Mouse (Mus musculus) gonadal fat pad, adult 2 months (tissue): ENCODE measurements around the gene Terb1. TPM values are rescaled to one million over a fixed set of nuclear protein-coding genes. Genes with fewer than 3 reads are reported as not detected.

ENCODE experiments used
- DNase-seq: peaks from one replicate; pipeline ENCODE4 v3.0.0-alpha.2; 2012; ENCODE audit warnings: low read depth
- polyA plus RNA-seq: library from polyadenylated mRNA; depleted of rRNA; stranded (reverse); fragments of >200 nt; gene quantifications from 2 replicates; pipeline ENCODE4 v1.2.3, GENCODE M21; 2012

Gene Terb1
- polyA plus RNA-seq, 1 experiment, result 0.26 TPM

DNA sequence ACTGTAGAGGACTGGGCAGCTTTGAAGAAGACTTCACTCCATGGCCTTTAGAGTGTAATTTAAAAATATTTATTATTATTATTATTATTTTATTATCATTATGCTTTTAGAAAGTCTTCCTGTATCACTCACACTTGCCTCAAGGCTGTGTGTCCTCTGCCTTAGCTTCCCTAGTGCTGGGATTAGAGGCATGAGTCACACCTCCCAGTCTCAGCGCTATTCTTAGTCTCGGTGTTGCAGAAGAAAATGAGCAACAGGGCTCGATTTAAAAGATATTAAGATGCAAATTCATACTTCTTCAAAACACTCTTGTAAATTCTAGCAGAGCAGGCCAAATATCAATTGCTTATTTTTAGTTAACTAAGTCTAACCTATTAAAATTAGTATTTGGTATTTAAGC, 60.9 kb downstream of the Terb1 start:
- no peak for DNase-seq

DNA sequence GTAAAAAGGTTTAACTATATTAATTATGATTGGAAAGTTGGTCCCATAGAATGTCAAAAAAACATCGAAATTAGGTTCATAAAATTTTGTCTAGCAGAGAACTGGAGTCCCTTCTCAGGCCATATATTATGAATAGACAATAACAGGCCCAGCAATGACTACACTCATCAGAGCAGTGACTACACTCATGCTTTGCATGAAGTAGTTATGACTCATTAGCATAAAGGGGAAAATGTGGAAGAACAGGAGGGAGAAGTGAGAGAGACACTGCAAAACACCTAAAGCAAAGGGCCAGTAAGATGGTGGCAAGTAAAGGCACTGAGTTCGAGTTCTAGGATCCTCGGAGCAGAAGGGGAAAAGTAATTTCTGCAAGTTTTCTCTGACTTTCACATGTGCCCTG, 63.7 kb downstream of the Terb1 start:
- no peak for DNase-seq

DNA sequence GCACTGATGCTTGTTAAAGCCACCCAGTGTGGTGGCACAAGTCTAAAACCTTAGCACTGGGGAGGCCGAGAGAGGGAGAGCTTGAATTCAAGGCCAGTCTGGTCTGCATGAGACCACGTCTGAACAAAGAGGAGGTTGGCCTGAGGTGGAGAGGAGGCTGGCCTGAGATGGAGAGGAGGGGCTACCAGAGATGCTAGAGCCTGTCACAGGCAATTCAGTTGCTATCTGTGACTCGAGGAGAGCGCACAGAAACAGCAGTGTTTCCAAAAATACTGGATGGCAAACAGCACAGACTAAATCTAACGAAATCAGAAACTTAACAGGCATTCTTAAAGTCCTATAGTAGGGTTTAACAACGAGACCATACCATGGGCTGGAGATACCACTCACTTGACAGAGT, 64.5 kb downstream of the Terb1 start:
- no peak for DNase-seq

DNA sequence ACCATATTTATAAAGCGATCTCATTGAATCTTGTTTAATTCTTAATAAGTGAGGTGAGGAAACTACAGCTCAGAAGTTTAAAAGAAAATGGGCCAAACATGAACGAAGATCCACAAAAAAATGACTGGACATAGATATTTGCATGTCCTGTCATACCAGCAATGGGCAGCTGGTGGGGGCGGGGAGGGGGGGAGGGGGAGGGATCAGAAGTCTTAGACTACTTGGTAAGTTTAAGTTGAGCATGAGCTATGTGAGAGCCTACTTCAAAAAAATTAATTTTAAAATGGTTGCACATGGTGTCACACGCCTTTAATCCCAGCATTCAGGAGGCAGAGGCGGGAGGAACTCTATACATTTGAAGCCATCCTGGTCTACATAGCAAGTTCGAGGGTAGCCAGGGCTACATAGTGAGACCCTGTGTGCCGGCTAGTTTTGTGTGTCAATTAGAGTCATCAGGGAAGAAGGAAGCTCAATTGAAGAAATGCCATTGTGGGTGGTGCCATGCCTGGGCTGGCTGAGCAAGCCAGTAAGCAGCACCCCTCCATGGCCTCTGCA, 66.5 kb downstream of the Terb1 start:
- no peak for DNase-seq

DNA sequence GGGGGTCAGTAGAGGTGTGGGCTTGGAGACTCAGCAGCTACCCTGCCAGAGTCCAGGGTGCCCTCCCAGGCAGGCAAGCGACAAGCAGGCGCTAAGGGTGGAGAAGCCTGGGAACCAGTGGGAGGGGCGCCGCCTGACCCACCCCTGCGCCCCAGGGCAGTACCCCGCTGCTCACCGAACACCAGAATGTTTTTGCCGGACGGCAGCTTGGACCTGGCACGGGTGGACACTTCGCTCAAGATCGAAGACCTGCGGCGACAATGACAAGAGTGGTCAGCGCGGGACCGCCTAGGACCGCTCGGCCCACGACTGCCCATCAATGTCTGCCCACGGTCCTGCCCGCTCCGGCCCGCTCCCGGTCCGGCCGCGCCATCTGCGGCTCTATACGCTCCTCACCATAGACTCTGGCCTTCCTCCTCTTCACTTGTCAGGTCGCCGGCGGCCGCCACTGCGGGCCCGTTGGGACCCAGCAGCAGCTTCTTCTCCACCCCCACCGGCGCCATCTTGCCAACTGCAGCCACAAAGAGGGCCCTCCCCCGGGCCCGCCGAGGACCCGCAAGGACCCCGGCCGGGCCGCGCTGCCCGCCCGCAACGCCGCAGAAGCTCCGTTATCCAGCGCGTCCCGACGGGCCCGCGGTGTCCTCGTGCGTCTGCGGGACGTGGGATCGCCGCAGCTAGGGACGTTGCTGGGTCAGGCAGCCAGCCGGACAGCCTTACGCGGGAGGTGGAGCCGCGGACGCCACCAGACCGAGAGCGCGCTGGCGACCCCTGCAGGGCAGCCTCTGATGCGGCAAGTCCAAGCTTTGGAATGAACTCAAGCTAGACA, 67.2 kb downstream of the Terb1 start, which contains the start of gene Dync1li2:
TSS of gene Dync1li2 (minus strand) at position 749 of the 826 bp plus-strand sequence.
- no peak for DNase-seq

DNA sequence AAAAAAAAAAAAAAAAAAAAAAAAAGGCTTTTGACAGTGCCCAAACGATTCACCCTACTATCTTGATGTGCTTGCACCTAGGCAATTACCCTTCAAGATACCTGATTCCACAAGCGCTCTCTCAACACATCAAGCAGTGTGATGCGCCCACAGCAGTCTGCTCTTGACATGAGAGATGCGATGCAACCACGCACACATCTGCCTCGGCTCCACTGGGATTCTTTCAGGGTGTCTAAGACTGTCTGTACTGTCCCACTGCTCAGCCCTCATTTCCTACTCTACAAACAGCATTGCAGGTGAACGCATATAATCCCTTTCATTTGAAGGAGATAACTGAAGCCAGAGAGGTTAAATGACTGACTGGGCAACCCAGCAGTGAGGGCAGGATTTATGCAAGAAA, 68.1 kb downstream of the Terb1 start:
- no peak for DNase-seq

DNA sequence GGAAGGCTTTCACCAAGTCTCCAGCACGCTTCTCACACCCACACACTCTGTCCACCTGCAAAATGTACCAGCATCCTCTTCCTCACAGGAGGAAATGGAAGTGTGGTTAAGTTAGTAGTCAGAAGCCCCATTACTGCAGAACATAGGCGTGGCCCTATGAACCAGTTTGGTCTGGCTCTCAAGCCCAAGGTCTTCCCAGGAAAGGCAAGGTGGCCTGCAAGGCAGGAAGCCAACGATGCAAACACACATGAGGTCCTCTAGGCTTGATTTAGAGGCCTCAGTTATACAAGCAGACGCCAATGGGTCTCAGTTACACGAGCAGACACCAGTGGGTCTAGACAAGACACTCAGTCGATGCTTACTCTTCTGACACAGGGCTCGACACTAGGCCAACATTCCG, 70.2 kb downstream of the Terb1 start:
- no peak for DNase-seq

DNA sequence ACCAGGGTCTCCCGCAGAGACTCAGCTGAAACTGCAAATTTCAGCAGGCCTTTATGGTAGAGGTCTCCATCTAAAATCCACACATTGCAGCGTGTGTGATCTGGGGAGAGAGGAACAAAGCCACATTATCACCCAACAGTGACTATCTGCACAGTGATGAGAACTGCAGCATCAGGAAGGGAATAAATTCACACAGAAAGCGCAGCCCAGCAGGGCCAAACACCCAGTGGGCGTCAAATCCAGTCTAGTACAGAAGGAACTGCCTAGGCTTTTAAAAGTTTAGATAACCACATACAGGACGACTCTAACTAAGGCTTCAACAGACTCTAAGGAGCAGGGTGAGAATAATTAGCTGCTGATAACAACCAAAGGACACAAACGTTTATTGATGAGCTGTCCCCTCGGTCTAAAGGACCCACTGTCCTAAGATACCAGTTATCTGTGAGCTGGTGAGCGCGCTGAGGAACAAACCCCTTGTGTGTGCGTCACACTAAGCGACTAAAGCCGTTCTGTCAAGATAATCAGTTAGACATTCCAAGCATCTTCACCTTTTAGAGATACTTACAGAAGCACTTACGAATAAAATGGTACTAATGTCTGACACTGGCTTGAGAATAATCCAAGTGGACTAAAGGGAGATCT, 72.1 kb downstream of the Terb1 start:
- DNase-seq, result no peak

DNA sequence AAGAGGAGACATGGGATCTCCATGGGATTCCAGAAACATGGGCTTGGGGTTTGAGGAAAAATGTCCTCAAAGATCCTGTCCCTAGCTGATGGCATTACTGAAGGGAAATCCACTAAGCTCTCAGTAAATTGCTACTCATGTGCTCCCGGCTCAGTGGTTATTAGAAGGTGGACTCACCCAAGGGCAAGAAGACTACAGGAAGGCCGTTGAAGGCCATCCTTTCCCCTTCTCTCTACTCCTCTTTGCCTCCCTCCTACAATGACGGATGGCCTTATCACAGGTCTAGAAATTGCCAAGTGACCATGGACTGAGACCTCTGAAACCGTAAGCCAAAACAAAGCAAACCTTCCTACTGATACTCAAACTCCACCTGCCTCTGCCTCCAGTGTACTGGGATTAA, 73.1 kb downstream of the Terb1 start:
- DNase-seq, result no peak

DNA sequence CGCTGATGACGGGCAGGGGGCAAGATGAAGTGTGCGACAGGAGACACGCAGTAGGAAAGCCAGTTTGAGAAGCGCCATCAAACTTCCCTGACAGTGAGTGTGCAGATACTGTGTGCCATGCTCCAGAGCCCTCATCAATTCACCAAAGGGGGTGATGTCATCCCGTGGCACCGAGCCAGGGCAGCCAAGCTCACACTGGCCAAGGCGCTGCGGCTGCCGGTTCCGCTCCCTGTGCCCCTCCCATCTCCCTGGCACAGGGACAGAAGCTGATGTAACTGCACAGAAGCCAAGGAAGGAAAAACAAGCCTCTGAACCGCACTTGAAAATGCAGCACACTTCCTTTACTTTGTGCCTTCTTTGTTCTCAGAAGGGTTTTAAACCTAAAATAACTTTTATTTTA, 73.7 kb downstream of the Terb1 start:
- no peak for DNase-seq

DNA sequence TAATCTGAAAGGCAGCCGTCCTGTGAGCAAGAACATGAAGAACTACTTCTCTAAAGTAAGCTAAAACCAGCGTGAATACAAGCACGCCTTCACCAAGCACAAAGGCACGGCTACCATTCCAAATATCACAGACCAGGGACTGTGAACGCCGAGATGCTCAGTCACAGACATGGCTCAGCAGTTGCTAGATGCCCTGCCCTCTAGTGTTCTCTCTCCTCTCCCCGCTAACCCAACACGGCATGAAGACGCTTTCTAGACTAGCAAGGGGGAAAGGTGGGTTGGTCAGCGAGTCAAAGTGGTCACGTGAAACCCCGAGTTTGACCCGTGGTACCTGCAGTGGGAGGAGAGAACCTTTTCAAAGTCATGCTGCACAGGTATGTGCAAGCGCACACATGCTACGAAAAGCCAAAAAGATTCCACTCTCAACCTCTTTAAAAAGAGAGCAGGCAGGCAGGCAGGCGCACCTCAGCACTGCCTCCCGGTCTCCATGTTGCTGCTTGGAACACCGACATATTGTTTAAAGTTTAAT, 74.8 kb downstream of the Terb1 start:
- DNase-seq, result no peak

DNA sequence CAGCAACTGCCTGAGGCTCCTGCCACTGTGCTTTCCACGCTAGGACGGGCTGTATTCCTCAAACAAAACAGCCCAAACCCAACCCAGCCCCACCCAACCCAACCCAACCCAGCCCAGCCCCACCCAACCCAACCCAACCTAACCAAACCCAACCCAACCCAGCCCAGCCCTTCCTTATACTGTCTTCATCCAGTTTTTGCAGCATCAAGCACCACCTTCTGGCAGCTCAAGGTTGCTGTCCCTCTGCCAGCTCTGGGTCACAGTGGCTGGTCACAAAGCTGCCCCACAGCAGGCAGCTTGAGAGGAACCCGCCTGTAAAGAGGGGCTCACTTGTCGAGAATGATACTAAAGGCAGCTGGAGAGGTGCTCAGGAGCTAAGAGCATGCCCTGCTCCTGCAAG, 75.4 kb downstream of the Terb1 start:
- DNase-seq, result no peak

DNA sequence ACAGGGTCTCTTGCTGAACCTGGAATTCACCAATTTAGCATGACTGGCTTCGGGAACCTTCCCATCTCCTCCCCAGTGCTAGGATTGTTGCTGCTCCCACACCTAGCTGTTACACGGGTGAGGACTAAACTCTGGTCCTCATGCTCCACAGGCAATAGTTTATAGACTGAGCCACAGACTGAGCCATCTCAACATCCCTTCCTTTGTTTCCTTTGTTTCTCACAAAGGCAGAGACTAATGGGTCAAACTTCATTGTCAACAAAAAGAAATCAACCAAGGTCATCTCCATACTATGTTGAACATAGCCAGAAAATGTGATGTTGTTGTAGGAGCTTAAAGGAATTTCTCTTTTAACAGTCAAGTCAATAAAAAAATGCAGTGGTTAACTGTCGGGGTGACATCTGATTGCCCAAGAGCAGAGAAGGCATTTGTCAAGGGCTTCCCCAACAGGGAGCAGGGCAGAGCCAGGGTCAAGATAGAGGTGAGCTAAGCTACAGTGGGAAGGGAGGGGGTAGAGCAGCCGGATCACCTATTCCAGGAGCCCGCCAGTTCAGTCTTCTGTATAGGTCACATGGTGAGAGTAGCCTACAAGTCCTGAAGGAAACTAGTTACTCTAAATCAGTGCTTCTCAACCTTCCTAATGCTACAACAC, 76.4 kb downstream of the Terb1 start:
- DNase-seq, result no peak

DNA sequence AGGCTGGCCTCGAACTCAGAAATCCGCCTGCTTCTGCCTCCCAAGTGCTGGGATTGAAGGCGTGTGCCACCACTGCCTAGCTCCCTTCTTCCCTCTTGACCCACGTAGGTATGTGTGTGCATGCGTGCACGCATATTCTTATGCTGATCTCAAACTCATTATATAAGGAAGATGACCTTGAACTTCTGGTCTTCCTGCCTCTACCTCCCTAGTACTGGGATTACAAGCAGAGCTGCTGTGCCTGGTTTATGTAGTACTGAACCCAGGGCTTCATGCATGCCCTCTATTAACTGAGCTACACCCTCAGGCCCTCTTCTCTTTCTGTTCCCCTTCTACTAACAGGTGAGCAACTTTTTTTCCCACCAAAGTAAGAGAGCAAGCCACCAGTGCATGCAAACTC, 77.1 kb downstream of the Terb1 start:
- no peak for DNase-seq

DNA sequence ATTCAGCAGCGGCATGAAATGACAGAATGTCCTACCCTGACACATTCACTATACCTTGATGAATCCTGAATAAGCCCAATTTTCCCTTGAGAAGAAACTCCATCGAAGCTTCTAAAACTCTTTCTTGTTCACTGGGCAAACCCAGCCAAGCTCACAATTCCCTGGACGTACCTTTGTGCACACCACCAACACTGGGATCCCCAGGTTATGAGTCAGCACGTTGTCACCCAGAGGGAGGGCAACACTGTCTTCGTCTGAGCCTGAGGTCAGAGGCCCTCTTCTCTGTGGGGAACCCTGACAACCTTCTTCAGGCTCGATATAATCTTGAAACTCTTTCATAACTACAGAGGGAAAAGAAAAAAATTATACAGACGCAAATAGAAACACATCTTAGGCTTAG, 79.5 kb downstream of the Terb1 start:
- no peak for DNase-seq

DNA sequence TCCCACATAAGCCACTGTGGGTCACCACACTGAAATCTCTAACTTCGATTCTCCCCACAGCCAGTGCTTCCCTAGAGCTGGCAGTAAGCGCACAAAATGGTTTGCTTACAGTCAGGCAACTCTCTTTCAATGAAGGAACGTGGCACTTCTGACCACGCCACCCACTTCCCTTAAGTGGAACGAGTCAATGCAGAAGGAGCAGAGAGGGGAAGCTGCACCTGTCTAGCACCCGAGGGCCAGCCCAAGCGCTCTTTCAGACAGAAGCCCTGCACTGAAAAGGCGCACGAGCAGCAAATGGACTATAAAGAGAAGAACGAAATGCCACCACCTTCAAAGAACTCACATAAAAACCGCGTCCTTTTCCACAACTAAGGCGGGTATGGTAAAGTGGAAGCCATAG, 82.0 kb downstream of the Terb1 start:
- DNase-seq, result no peak

DNA sequence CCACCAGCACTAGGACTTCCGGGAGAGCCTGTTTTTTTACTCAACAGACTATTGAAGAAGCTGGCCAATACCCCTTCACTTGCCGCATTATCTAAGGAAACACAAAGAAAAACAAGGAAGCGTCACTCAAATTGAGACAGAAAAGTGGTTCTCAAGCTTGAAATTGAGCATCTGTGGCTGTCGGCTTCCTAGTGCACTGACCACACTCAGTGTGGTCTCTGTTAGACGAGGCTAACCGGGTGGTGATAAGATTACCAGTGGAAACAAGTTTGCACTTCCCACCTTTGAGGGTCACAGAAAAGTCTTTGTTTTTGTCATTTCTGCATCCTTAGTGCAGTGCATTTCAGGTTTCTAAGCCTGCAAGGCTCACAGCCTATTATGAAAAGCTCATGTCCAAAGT, 87.4 kb downstream of the Terb1 start:
- DNase-seq, result no peak

DNA sequence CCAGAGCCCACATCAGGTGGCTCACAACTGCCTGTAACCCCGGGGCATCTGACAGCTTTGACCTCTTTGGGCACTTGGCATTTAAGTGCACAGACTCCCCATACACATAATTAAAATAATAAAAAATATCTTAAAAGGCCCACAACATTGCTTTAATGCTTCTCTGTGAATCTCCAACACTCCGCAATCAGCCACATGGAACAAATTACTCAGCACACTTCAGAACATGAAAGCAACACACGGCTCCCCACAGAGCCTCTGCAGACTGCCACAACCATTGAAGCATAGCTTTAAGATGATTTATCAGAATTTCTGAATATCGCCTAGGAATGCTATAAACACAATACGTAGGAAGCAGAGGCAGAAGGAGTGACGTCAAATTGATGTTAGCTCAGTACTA, 93.7 kb downstream of the Terb1 start:
- DNase-seq, result no peak

DNA sequence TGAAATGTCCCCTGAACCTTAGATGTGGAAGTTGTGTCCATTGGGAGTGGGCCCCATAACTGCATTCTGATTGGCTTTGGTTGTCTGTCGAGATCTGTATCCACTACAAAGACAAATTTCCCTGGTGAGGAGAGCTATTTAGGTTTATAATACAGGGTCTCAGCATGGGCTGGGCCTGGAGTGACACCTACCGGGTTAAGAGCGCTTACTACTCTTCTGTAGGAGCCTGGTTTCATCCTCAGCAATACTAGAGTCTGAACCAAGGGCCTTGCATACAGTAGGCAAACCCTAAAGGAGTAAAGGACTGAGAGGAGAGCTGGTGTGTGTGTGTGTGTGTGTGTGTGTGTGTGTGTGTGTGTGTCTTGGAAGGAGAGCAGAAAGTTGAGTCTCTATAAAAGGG, 95.5 kb downstream of the Terb1 start:
- no peak for DNase-seq

DNA sequence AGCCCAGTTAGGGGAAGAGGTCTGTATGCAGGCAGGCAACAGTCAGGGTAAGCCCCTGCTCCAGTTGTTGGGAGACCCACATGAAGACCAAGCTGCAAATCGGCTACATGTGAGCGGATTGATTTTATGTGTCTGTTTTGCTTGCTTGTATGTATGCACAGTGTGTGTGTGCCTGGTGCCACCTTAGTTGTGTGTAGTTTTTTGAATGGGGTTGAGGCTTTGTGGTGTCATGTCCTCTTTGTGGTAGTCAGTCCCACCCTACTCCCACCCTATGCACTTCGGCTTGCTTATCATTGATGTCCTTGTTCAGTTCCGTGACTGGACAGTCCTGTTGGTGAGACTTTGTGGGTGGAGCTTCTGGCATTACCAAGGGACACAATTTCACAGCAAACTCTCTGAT, 95.9 kb downstream of the Terb1 start:
- no peak for DNase-seq

DNA sequence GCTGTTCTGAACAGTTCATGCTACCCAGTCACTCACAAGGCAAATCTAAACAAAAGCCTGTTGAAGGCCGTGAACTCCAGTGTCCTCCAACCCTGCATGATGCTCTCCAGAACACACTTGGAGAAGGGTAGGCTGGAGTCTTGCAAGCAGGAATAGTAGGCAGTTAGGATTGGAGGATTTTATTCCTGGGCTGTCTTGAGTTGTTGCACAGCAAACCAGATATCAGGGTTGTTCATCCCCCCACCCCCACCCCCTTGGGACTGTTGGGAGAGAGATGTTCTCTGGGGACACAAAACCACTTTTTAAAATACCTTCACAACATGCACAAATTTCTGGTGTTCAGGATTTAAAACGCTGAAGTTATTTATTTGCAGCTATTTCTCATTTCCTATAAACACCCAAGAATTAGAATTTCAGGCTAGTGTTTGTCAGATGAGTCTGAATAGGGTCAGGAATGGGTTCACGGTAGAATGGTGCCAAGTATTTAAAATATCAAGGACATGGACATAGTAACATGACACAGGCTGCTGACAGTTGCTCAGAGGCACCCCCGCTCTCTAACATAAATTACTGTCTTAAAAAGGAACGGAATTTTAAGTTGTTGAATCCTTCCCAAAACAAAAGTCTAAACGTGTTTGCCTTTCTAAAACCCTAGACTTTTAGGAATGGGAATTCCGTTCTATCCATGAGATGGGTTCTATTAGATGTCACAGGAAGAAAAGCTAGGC, 96.7 kb downstream of the Terb1 start:
- no peak for DNase-seq

DNA sequence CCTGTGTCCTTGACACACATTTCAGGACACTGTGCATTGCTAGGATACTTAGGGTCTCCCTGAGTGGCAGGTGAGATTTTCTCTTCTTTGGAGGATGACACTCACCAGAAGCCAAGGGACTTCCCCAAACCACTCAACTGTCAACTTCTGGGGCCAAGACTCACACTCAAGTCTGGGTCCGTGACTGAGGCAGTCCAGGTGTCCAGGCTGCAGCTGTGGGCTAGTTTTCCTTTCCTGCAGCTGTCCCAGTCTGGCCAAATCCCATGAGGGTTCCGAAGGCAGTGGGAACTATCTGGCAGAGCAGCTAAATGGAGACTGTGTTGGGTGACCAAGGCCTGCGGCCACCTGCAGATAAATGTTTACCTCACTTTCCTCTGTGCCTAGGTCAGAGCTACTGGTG, 97.7 kb downstream of the Terb1 start:
- DNase-seq, result no peak
